Mouse (Mus musculus): Measurements from ENCODE around the gene Asrgl1. TPM values are rescaled to one million over a fixed set of nuclear protein-coding genes. Genes with fewer than 3 reads are reported as not detected.

Gene Asrgl1
- polyA plus RNA-seq, 1 experiment from 2014 or later, result 31.7 TPM

- 62% methylated on average over 9 of the region's 9 CpGs for WGBS
- Histone ChIP-seq H3K4me2 (ENCODE audit: low read length) (peak overlapping the region; percentile 6; the same call in 1 of the 2 replicates), H3K27me3 (replicated peaks; ENCODE audit: control insufficient read depth, insufficient read depth, low read length) (no peaks in the 10 kb centered on the region), H3K36me3 (ENCODE audit: control insufficient read depth, insufficient read depth) (no peaks in the 10 kb centered on the region), H3K9me3 (ENCODE audit: control insufficient read depth, low read length) (no peaks in the 10 kb centered on the region), H3K9ac (replicated peaks; ENCODE audit: low read depth, low read length) (no peak overlapping the region), H3K27ac (ENCODE audit: low read length) (peak overlapping the region; percentile 63), H3K4me3 (replicated peaks; ENCODE audit: low read length) (no peak overlapping the region), H3K4me1 (replicated peaks; ENCODE audit: control insufficient read depth, insufficient read depth, low read length) (peaks cover 23% of the 10 kb centered on the region)
- peak; percentile 91 for ATAC-seq
Measured at GRCm38 (mm10) chr19:9065621-9066561, 69.5 kb downstream of the Asrgl1 start.

- WGBS, result 90% methylated on average over 3 of the region's 3 CpGs
- no peak for ATAC-seq
- no peaks in the 10 kb centered on the region for H3K27me3 ChIP-seq (replicated peaks; ENCODE audit: control insufficient read depth, insufficient read depth, low read length)
- H3K27ac ChIP-seq (ENCODE audit: low read length), result no peak overlapping the region
- no peak overlapping the region for H3K4me2 ChIP-seq (ENCODE audit: low read length)
- no peak overlapping the region for H3K9ac ChIP-seq (replicated peaks; ENCODE audit: low read depth, low read length)
- H3K36me3 ChIP-seq (ENCODE audit: control insufficient read depth, insufficient read depth), result no peaks in the 10 kb centered on the region
- H3K9me3 ChIP-seq (ENCODE audit: control insufficient read depth, low read length), result no peaks in the 10 kb centered on the region
- H3K4me1 ChIP-seq (replicated peaks; ENCODE audit: control insufficient read depth, insufficient read depth, low read length), result peaks cover 14% of the 10 kb centered on the region
- no peak overlapping the region for H3K4me3 ChIP-seq (replicated peaks; ENCODE audit: low read length)
Measured at GRCm38 (mm10) chr19:9063831-9064230, 71.6 kb downstream of the Asrgl1 start.

GRCm38 (mm10) chr19:9062822-9063221, 72.6 kb downstream of the Asrgl1 start:
- no peak overlapping the region for H3K9ac ChIP-seq (replicated peaks; ENCODE audit: low read depth, low read length)
- 89% methylated on average over 2 of the region's 2 CpGs for WGBS
- no peaks in the 10 kb centered on the region for H3K9me3 ChIP-seq (ENCODE audit: control insufficient read depth, low read length)
- H3K4me1 ChIP-seq (replicated peaks; ENCODE audit: control insufficient read depth, insufficient read depth, low read length), result peaks cover 14% of the 10 kb centered on the region
- H3K4me2 ChIP-seq (ENCODE audit: low read length), result no peak overlapping the region
- H3K36me3 ChIP-seq (ENCODE audit: control insufficient read depth, insufficient read depth), result no peaks in the 10 kb centered on the region
- no peak for ATAC-seq
- no peak overlapping the region for H3K27ac ChIP-seq (ENCODE audit: low read length)
- no peaks in the 10 kb centered on the region for H3K27me3 ChIP-seq (replicated peaks; ENCODE audit: control insufficient read depth, insufficient read depth, low read length)
- no peak overlapping the region for H3K4me3 ChIP-seq (replicated peaks; ENCODE audit: low read length)

GRCm38 (mm10) chr19:9061221-9061893, 74.1 kb downstream of the Asrgl1 start:
- H3K4me2 ChIP-seq (ENCODE audit: low read length), result no peak overlapping the region
- H3K4me3 ChIP-seq (replicated peaks; ENCODE audit: low read length), result no peak overlapping the region
- no peaks in the 10 kb centered on the region for H3K9me3 ChIP-seq (ENCODE audit: control insufficient read depth, low read length)
- no peaks in the 10 kb centered on the region for H3K36me3 ChIP-seq (ENCODE audit: control insufficient read depth, insufficient read depth)
- no peak overlapping the region for H3K9ac ChIP-seq (replicated peaks; ENCODE audit: low read depth, low read length)
- peaks cover 10% of the 10 kb centered on the region for H3K4me1 ChIP-seq (replicated peaks; ENCODE audit: control insufficient read depth, insufficient read depth, low read length)
- H3K27me3 ChIP-seq (replicated peaks; ENCODE audit: control insufficient read depth, insufficient read depth, low read length), result no peaks in the 10 kb centered on the region
- 89% methylated on average over 8 of the region's 8 CpGs for WGBS
- no peak for ATAC-seq
- no peak overlapping the region for H3K27ac ChIP-seq (ENCODE audit: low read length)

GRCm38 (mm10) chr19:9060103-9060502, 75.3 kb downstream of the Asrgl1 start:
- Histone ChIP-seq H3K27ac (ENCODE audit: low read length) (no peak overlapping the region), H3K36me3 (ENCODE audit: control insufficient read depth, insufficient read depth) (no peaks in the 10 kb centered on the region), H3K4me3 (replicated peaks; ENCODE audit: low read length) (no peak overlapping the region), H3K4me2 (ENCODE audit: low read length) (no peak overlapping the region), H3K27me3 (replicated peaks; ENCODE audit: control insufficient read depth, insufficient read depth, low read length) (no peaks in the 10 kb centered on the region), H3K4me1 (replicated peaks; ENCODE audit: control insufficient read depth, insufficient read depth, low read length) (no peaks in the 10 kb centered on the region), H3K9me3 (ENCODE audit: control insufficient read depth, low read length) (no peaks in the 10 kb centered on the region), H3K9ac (replicated peaks; ENCODE audit: low read depth, low read length) (no peak overlapping the region)
- no peak for ATAC-seq
- WGBS, result 72% methylated on average over 4 of the region's 4 CpGs

Other genes starting within 250 kb of the Asrgl1 start
- gene 1810009A15Rik, start 246.8 kb downstream of the Asrgl1 start, polyA plus RNA-seq (2015; fragmentation: Nextera tagmentation; extraction: Ambion mirVana), result 49.9 and 50.6 TPM in 2 replicates
- gene Gm49416, start 246.7 kb downstream of the Asrgl1 start, polyA plus RNA-seq (2015; fragmentation: Nextera tagmentation; extraction: Ambion mirVana), result 0.34 TPM in 1 of 2 replicates, not detected in the other
- gene Ints5, start 242.6 kb downstream of the Asrgl1 start, polyA plus RNA-seq (2015; fragmentation: Nextera tagmentation; extraction: Ambion mirVana), result 41.0 and 45.9 TPM in 2 replicates
- 91.7 and 95.1 TPM in 2 replicates for gene Ganab, start 237.6 kb downstream of the Asrgl1 start, polyA plus RNA-seq (2015; fragmentation: Nextera tagmentation; extraction: Ambion mirVana)
- gene B3gat3, start 215.3 kb downstream of the Asrgl1 start, polyA plus RNA-seq (2015; fragmentation: Nextera tagmentation; extraction: Ambion mirVana), result 67.3 and 75.9 TPM in 2 replicates
- 1.7 and 1.8 TPM in 2 replicates for gene Rom1, start 206.3 kb downstream of the Asrgl1 start, polyA plus RNA-seq (2015; fragmentation: Nextera tagmentation; extraction: Ambion mirVana)
- 9.7 and 10.5 TPM in 2 replicates for gene Eml3, start 206.1 kb downstream of the Asrgl1 start, polyA plus RNA-seq (2015; fragmentation: Nextera tagmentation; extraction: Ambion mirVana)
- gene Mta2, start 193.8 kb downstream of the Asrgl1 start, polyA plus RNA-seq (2015; fragmentation: Nextera tagmentation; extraction: Ambion mirVana), result 175 and 186 TPM in 2 replicates
- 33.6 and 35.5 TPM in 2 replicates for gene Tut1, start 181.8 kb downstream of the Asrgl1 start, polyA plus RNA-seq (2015; fragmentation: Nextera tagmentation; extraction: Ambion mirVana)
- gene Eef1g, start 168.6 kb downstream of the Asrgl1 start, polyA plus RNA-seq (2015; fragmentation: Nextera tagmentation; extraction: Ambion mirVana), result 346 and 348 TPM in 2 replicates
- 2.2 and 3.4 TPM in 2 replicates for gene Ahnak, start 146.4 kb downstream of the Asrgl1 start, polyA plus RNA-seq (2015; fragmentation: Nextera tagmentation; extraction: Ambion mirVana)
- gene Scgb1a1, start 47.7 kb downstream of the Asrgl1 start, polyA plus RNA-seq (2015; fragmentation: Nextera tagmentation; extraction: Ambion mirVana), result not detected in 2 replicates